Mouse (Mus musculus) heart, postnatal 0 days (tissue): ENCODE results near the gene E4f1. TPM values are rescaled to one million over a fixed set of nuclear protein-coding genes. Genes with fewer than 3 reads are reported as not detected.

Experiments
- ATAC-seq: fragments of 200-750 bp; cut with Nextera tagmentation; 2 replicates; pipeline ENCODE4 v1.8.0; 2017; ENCODE audit warnings: low read depth, moderate number of reproducible peaks, moderate library complexity; ENCODE audit not compliant: insufficient read depth
- DNase-seq: peaks from one replicate; pipeline ENCODE4 v3.0.0-alpha.2; 2016; ENCODE audit warnings: low spot score
- H3K27ac ChIP-seq: fragments of 300-500 bp; sonication (generic); 2 replicates; pipeline ENCODE4 v1.5.1; 2014; ENCODE audit warnings: low read depth, mild to moderate bottlenecking
- H3K27me3 ChIP-seq: fragments of 300-500 bp; sonication (generic); 2 replicates; pipeline ENCODE4 v1.6.1; 2014; ENCODE audit warnings: low read length, mixed read lengths; ENCODE audit not compliant: control insufficient read depth, insufficient read depth
- H3K36me3 ChIP-seq: fragments of 300-500 bp; sonication (generic); replicated peaks from 2 replicates; pipeline ENCODE4 v1.6.1; 2014; ENCODE audit warnings: low read length, mixed read lengths; ENCODE audit not compliant: control insufficient read depth, insufficient read depth
- H3K4me1 ChIP-seq: fragments of 300-500 bp; sonication (generic); 2 replicates; pipeline ENCODE4 v1.6.1; 2014; ENCODE audit warnings: antibody characterized with exemption; ENCODE audit not compliant: control insufficient read depth, insufficient read depth
- H3K4me2 ChIP-seq: fragments of 300-500 bp; sonication (generic); 2 replicates; pipeline ENCODE4 v1.6.1; 2014; ENCODE audit warnings: low read depth, mild to moderate bottlenecking, low read length, moderate library complexity
- H3K4me3 ChIP-seq: fragments of 300-500 bp; sonication (generic); 2 replicates; pipeline ENCODE4 v1.5.1; 2014; ENCODE audit warnings: low read depth, low read length
- H3K9ac ChIP-seq: fragments of 300-500 bp; sonication (generic); replicated peaks from 2 replicates; pipeline ENCODE4 v1.6.1; 2014; ENCODE audit warnings: low read depth, low read length, mixed read lengths
- H3K9me3 ChIP-seq: fragments of 300-500 bp; sonication (generic); replicated peaks from 2 replicates; pipeline ENCODE4 v1.6.1; 2016; ENCODE audit warnings: low read length; ENCODE audit not compliant: control insufficient read depth
- CTCF ChIP-seq: IDR thresholded peaks from 2 replicates; pipeline ENCODE4 v1.5.1; 2016; ENCODE audit warnings: antibody characterized with exemption, control low read depth, low read depth
- EP300 ChIP-seq: IDR thresholded peaks from 2 replicates; pipeline ENCODE4 v1.6.1; 2016; ENCODE audit warnings: antibody characterized with exemption, low read depth
- WGBS: fragments of 180-500 bp; shearing (Covaris S2); extraction: QIAGEN DNeasy Blood & Tissue Kit; methylation state at CpG from one replicate; pipeline ENCODE4 v1.1.7; 2014; 5-methylcytosine and 5-hydroxymethylcytosine counted together
- polyA plus RNA-seq: library from polyadenylated mRNA; unstranded; fragments of >200 nt; fragmentation: Nextera tagmentation; extraction: Ambion mirVana; gene quantifications from 2 replicates; pipeline ENCODE4 v1.2.1, GENCODE M21; 2015
- total RNA-seq: library from RNA; depleted of rRNA; stranded (reverse); fragments of >200 nt; gene quantifications from 2 replicates; pipeline ENCODE4 v1.2.3, GENCODE M21; 2014; ENCODE audit warnings: low replicate concordance

Gene E4f1
- total and polyA plus RNA-seq, 2 experiments from 2014 or later = 17.8 to 20.6 TPM

GRCm38 (mm10) chr17:24451220-24451619 lies 18.9 kb downstream of the E4f1 start:
- Histone ChIP-seq H3K36me3 (peaks cover 51% of the 10 kb centered on the region), H3K4me1 (peaks cover 18% of the 10 kb centered on the region), H3K9ac (no peak overlapping the region), H3K4me2 (no peak overlapping the region), H3K27me3 (no peaks in the 10 kb centered on the region), H3K4me3 (no peak overlapping the region), H3K9me3 (no peaks in the 10 kb centered on the region), H3K27ac (no peak overlapping the region)
- DNase-seq (no peak), ATAC-seq (no peak)
- TF ChIP-seq EP300 (no peak), CTCF (no peak)
- WGBS = 91% methylated on average over 6 of the region's 6 CpGs

DNA sequence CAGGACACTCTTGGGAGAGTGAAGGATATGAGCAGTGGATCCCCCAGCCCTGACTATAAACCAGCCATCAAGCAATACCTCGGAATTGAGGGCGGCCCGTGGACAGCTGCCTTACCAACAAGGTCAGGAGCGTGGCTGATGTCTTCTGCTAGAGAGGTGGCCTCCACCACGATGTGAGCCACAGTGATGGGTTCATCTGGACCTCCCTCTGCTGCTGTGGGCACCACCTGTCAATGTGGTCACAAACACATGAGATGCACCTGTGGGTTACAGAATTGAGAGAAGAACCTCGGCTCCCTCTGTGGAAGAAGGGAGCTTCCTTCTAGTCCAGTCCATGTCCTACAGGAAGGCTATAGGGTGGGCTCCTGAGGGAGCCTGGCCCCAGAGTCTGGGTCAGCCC lies 20.6 kb downstream of the E4f1 start:
- no peak for DNase-seq
- H3K9me3 ChIP-seq = no peaks in the 10 kb centered on the region
- H3K4me3 ChIP-seq = no peak overlapping the region
- no peak overlapping the region for H3K4me2 ChIP-seq
- peaks cover 13% of the 10 kb centered on the region for H3K4me1 ChIP-seq
- no peak overlapping the region for H3K9ac ChIP-seq
- WGBS = 88% methylated on average over 6 of the region's 6 CpGs
- no peaks in the 10 kb centered on the region for H3K27me3 ChIP-seq
- peaks cover 69% of the 10 kb centered on the region for H3K36me3 ChIP-seq
- ATAC-seq = no peak
- no peak overlapping the region for H3K27ac ChIP-seq
- TF ChIP-seq EP300 = no peak

DNA sequence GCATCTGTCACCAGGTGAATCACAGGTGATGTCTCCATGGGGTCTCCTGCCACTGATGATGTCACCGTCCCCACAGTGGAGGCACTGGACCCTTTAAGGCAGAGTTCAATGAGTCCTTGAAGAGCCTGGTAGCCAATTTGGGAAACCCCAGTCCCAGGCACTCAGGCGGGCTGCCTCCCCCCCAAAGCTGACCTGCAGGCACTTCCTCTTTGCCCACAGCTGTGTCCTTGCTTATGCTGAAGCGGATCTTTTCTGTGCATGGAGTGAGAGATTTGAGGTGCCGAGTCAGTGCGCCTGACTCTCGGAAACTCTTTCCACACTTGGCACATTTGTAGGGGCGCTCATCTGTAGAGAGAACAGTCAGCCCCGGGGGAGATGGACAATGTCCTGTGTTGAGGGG lies 23.5 kb downstream of the E4f1 start:
- Histone ChIP-seq H3K4me1 (no peaks in the 10 kb centered on the region), H3K4me2 (no peak overlapping the region), H3K9ac (no peak overlapping the region), H3K27me3 (no peaks in the 10 kb centered on the region), H3K27ac (no peak overlapping the region), H3K36me3 (peaks cover 87% of the 10 kb centered on the region), H3K9me3 (no peaks in the 10 kb centered on the region), H3K4me3 (no peak overlapping the region)
- ATAC-seq (no peak), DNase-seq (no peak)
- 90% methylated on average over 8 of the region's 8 CpGs for WGBS
- TF ChIP-seq CTCF (no peak), EP300 (no peak)

DNA sequence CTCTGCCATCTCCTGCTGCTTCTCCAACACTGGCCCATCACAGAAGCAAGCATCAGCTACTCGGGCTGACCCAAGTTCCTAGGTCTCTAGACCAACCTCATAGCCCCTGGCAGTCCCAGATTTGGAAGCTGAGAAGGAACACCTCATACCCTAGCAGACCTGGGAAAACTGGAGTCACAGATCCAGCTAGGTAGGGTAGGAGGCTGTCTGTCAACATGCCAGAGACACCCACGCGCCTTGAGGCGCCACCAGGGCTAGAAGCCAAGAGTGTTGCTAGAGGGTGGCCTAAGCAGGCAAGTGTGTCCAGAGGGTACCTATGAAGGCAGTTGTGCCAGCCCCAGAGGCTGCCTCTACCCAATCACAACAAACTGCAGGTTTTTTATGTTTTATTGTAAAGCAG lies 26.7 kb downstream of the E4f1 start:
- H3K4me3 ChIP-seq = no peak overlapping the region
- ATAC-seq = no peak
- 65% methylated on average over 4 of the region's 4 CpGs for WGBS
- H3K27ac ChIP-seq = no peak overlapping the region
- H3K4me2 ChIP-seq = no peak overlapping the region
- no peak overlapping the region for H3K9ac ChIP-seq
- H3K36me3 ChIP-seq = peaks cover 88% of the 10 kb centered on the region
- no peak for DNase-seq
- no peaks in the 10 kb centered on the region for H3K4me1 ChIP-seq
- no peaks in the 10 kb centered on the region for H3K27me3 ChIP-seq
- TF ChIP-seq CTCF (no peak), EP300 (no peak)
- H3K9me3 ChIP-seq = no peaks in the 10 kb centered on the region

DNA sequence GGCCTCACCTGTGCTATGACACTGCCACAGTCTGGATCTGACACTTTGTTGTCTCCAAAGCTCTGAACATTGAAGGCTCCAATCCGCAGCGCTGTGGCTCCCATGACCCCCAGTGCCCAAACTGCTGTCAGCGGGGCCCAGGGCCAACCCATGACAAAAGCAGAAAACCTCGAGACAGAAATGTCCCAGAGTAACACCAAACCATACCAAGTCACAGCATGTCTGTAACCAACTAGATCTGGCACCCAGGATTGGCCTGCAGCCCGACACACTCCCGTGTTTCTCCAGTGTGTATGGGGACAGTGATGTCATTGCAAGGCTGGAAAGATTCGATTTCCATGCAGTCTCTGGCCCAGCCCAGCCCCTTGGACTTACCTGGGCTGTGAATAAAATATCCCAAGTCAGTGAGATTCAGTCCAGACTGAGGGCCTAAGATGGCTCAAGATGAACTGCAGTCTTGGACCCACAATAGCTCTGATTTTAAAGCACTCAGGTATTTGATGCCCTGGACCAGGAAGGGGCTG lies 27.4 kb downstream of the E4f1 start, which contains the start of gene Dnase1l2:
Dnase1l2 (minus strand) TSS at position 474 of the 524 bp plus-strand sequence.
- H3K9ac ChIP-seq = no peak within 1 kb of the TSS
- peaks cover 88% of the 10 kb centered on the region for H3K36me3 ChIP-seq

DNA sequence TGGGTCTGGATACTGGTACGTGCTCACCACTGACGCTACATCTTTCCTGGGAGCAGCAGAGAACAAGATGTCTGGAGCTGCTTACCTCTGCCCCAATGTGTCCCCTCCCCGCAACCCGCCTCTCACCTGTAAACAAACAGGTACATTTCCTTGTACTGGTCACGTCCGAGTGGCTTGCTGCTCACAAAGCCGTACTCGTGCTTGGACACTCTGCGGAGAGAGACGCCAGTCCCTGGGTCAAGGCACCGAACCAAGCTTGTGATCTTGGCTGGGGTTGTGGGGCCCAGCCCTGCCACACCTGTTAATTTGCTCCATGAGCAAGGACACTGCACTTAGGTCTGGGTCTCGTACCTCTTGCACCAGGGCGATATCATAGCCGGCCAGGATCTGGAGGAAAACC lies 28.0 kb downstream of the E4f1 start:
- Histone ChIP-seq H3K4me1 (no peaks in the 10 kb centered on the region), H3K4me2 (no peak overlapping the region), H3K9ac (no peak overlapping the region), H3K36me3 (peaks cover 88% of the 10 kb centered on the region), H3K9me3 (no peaks in the 10 kb centered on the region), H3K27ac (no peak overlapping the region), H3K4me3 (no peak overlapping the region), H3K27me3 (no peaks in the 10 kb centered on the region)
- 87% methylated on average over 14 of the region's 14 CpGs for WGBS
- no peak for DNase-seq
- TF ChIP-seq EP300 (no peak), CTCF (no peak)
- ATAC-seq = no peak

More for the DNA sequence above, 27.4 kb downstream of the E4f1 start, which contains the start of gene Dnase1l2:
- Histone ChIP-seq H3K9me3 (no peaks in the 10 kb centered on the region), H3K27ac (no peak within 1 kb of the TSS), H3K4me1 (no peaks in the 10 kb centered on the region), H3K27me3 (no peaks in the 10 kb centered on the region), H3K4me3 (no peak within 1 kb of the TSS), H3K4me2 (no peak within 1 kb of the TSS)
- TF ChIP-seq EP300 = no peak
- ATAC-seq (no peak), DNase-seq (no peak)
- WGBS = 64% methylated on average over 7 of the region's 7 CpGs
